Mouse (Mus musculus) stomach, postnatal 0 days (tissue): ENCODE data around the gene Fam114a1.

Experiments
- CTCF ChIP-seq: IDR thresholded peaks from 2 replicates; pipeline ENCODE4 v1.5.1; 2016; ENCODE audit warnings: antibody characterized with exemption, low read depth, mild to moderate bottlenecking, moderate library complexity
- EP300 ChIP-seq: optimal IDR thresholded peaks from 2 replicates; pipeline ENCODE3; 2016; ENCODE audit warnings: antibody characterized with exemption

DNA sequence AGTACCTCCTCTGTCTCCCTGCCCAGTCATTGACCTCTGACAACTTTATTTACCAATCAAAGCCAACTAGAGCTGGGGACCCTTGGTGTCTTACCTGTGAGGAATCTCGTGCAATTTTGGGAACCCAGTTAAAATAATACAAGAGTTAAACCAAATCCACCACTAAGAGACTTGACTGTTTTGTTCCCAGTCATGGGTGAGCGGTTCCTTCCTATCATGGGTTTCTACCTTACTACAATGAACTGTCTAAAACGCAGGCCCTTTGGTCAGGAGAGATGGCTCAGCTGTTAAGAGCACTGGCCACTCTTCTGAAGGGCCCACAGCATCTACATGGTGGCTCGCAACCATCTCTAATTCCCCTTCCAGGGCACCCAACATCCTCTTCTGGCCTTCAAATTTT lies 112.0 kb downstream of the Fam114a1 start:
- no peak for TF ChIP-seq EP300
- TF ChIP-seq CTCF, result no peak
